Mouse (Mus musculus) kidney, postnatal 36 days (tissue): ENCODE measurements around the gene Gm4763.
A peak's percentile ranks its signal among the peaks of the same experiment; 100 is the strongest.
"Not testable (repeated sequence)": the region's sequence is repeated elsewhere in the genome, so short reads cannot be mapped to it uniquely, and the experiment has no call there.

Experiments used
- DNase-seq, 2 experiments: peaks; one replicate each; pipeline ENCODE4 v3.0.0; 2021 to 2022; ENCODE audit warnings: mixed read lengths in 2 of 2

Gm4763 gene

GRCm38 (mm10) chr7:24726808-24727207 lies at the start of gene Gm4763:
Gene Gm4763, minus strand, starts transcription at chr7:24726908.
- DNase-seq, result not testable (repeated sequence)

- no peak for DNase-seq
These were observed 49.4 kb upstream of the Gm4763 start for GRCm38 (mm10) chr7:24776145-24776544.

- DNase-seq, result no peak
These were observed 47.3 kb upstream of the Gm4763 start for GRCm38 (mm10) chr7:24773942-24774535.

- no peak for DNase-seq
These were observed 44.7 kb upstream of the Gm4763 start for GRCm38 (mm10) chr7:24771361-24771760.

GRCm38 (mm10) chr7:24762574-24762973 lies 35.9 kb upstream of the Gm4763 start:
- DNase-seq, result no peak

- no peak for DNase-seq
These were observed 34.5 kb upstream of the Gm4763 start for GRCm38 (mm10) chr7:24761161-24761560.

GRCm38 (mm10) chr7:24760211-24760610 lies 33.5 kb upstream of the Gm4763 start, which contains the start of gene Cd177:
Gene Cd177, minus strand, starts transcription at chr7:24760311.
- no peak for DNase-seq

- DNase-seq, result no peak
These were observed 31.8 kb upstream of the Gm4763 start for GRCm38 (mm10) chr7:24758520-24758919.

- DNase-seq, result no peak
These were observed 26.8 kb upstream of the Gm4763 start for GRCm38 (mm10) chr7:24753476-24753875.

GRCm38 (mm10) chr7:24751610-24752009 lies 24.9 kb upstream of the Gm4763 start:
- no peak for DNase-seq

GRCm38 (mm10) chr7:24750695-24751094 lies 24.0 kb upstream of the Gm4763 start:
- DNase-seq, result no peak

GRCm38 (mm10) chr7:24735970-24736670 lies 9.4 kb upstream of the Gm4763 start:
- DNase-seq, result peak; percentile 7 to 63

- DNase-seq, result no peak
These were observed 11.7 kb downstream of the Gm4763 start for GRCm38 (mm10) chr7:24715039-24715438.

- DNase-seq, result no peak
These were observed 17.8 kb downstream of the Gm4763 start, which contains the start of gene BC049730 for GRCm38 (mm10) chr7:24708832-24709292. Gene BC049730, plus strand, starts transcription at chr7:24709242.

GRCm38 (mm10) chr7:24702841-24703240 lies 23.9 kb downstream of the Gm4763 start:
- not testable (repeated sequence) for DNase-seq

GRCm38 (mm10) chr7:24697891-24698290 lies 28.8 kb downstream of the Gm4763 start:
- DNase-seq, result not testable (repeated sequence)

GRCm38 (mm10) chr7:24692693-24693092 lies 34.0 kb downstream of the Gm4763 start:
- not testable (repeated sequence) for DNase-seq

GRCm38 (mm10) chr7:24687519-24687918 lies 39.2 kb downstream of the Gm4763 start:
- not testable (repeated sequence) for DNase-seq

- peak in 1 of 2 experiments; percentile 38 for DNase-seq
These were observed 42.6 kb downstream of the Gm4763 start for GRCm38 (mm10) chr7:24684121-24684520.

GRCm38 (mm10) chr7:24676575-24676974 lies 50.1 kb downstream of the Gm4763 start, which contains the start of gene Tex101:
Gene Tex101, minus strand, starts transcription at chr7:24676675.
- DNase-seq, result no peak

- DNase-seq, result no peak
These were observed 54.7 kb downstream of the Gm4763 start for GRCm38 (mm10) chr7:24671944-24672439.
